Mouse (Mus musculus): Measurements from ENCODE around the gene Dlx6.
A peak's percentile ranks its signal among the peaks of the same experiment; 100 is the strongest.

Dlx6 gene

DNA sequence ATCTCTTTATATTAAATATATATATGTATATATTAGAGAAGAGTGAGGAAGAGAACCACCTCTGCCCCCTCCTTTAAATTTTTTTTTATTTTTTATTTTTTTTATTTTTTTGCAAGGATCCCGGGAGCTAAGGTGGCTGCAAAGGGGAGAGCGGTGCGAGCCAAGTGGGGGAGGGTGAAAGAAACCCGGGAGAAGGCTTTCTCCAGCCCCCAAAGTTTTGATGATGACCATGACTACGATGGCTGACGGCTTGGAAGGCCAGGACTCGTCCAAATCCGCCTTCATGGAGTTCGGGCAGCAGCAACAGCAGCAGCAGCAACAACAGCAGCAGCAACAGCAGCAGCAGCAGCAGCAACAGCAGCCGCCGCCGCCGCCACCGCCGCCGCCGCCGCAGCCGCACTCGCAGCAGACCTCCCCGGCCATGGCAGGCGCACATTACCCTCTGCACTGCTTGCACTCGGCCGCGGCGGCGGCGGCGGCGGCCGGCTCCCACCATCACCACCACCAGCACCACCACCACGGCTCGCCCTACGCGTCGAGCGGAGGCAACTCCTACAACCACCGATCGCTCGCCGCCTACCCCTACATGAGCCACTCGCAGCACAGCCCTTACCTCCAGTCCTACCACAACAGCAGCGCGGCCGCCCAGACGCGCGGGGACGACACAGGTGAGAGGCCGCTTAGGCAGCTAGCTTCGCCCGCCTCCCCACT is at the start of gene Dlx6:
TSS of gene Dlx6 (plus strand) at position 175 of the 711 bp plus-strand sequence.
- peak; percentile 4 for DNase-seq

DNA sequence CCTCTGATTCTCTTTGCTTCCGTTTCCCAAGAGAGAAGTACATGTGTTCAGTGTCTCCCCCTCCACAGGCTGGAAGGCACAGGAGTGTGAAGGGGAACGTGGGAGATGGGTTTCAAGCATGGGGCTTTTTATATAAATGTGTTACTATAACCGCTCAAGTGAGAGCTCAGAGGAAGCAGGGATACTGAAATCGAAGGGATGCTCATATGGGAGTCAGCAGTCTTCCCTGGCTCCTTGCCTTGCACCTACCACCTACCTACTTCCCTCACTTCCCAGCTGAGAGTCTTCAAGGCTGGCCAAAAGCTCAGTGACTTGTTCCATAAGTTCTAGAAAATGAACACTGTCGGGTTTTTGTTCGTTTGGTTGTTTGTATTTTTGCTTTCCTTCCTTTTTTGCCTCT is 46.3 kb upstream of the Dlx6 start:
- DNase-seq: no peak

DNA sequence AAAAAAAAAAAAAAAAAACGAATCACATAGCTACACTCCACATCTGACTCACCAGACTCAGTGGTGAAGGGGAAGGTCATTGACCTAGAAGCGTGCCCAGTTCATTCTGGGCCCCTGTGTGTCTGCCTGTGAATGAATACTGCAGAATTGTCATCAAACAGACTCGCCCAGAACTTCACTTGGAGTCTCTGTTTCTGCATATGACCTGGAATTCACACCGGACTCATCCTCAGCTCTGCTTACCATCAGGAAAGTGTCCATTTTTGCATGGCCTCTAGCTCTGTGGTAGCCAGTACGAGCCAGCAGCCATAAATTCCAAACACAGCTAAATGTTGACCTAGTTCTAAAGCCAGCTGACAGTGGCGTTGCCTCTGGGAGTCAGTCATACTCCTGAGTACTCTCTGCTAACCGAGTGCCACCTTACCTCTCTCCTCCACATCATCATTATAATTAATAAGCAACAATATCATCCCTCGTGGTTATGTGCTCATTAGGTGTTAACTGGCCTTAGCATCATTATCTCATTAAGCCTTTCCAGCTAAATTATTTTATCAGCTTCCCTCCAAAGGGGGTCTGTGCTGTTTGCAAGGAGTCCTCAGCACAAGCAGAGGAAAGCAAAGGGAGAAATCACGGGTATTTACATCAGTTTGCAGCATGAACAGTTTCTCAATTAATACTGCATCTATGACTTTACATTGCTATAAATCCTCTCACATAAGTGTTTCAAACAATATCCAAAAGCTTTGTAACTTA is 44.9 kb upstream of the Dlx6 start:
- DNase-seq: no peak

DNA sequence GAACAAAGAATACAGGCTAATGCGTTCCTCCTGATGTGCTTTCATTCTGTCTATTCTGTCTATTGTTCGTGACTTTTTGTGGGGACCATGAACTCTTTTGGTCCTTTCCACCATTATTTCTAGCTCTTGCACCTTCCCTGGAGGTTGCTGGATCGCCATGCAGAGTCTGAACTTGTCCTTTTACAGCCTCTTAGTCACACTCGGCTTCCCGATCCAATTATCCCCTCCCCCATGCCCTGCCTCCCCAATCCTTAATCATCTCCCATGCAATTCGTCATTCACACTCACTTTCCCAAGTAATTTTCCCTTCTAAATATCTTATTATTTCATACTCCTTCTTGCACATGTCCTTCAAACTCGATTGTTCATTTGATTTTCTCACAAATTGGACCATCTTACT is 44.0 kb upstream of the Dlx6 start:
- no peak for DNase-seq

DNA sequence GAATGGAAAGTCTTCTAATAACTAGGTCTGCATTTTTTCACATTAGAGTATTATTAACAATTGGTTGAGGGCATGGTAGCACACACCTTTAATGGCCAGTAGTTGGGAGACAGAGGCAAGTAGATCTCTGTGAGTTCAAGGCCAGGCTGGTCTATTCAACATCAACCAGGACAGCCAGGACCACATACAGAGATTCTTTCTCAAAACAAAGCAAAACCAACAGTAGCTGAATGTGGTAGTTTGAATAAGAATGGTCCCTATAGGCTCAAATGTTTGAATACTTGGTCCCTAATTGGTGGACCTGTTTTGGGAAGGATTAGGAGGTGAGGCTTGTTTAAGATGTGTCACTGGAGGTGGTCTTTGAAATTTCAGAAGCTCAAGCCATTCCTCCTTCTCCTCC is 37.8 kb upstream of the Dlx6 start:
- DNase-seq: no peak

DNA sequence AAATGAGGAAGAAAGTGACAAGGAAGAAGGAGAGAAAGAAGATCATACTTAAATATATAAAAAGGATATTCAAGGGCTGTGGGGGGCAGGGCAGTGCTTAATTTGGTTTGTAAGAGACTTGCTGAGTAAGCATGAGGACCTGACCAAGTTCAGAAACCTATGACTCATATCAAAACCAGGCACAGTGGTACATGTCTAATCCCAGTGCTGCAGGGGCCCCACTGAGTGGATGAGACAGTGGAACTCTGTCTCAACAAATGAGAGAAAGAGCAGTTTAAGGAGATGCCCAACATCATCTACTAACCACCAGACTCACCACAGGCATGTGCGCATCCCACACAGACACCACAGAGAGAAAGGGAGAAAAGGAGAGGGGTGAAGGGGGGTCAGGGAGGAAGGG is 36.3 kb upstream of the Dlx6 start:
- no peak for DNase-seq

DNA sequence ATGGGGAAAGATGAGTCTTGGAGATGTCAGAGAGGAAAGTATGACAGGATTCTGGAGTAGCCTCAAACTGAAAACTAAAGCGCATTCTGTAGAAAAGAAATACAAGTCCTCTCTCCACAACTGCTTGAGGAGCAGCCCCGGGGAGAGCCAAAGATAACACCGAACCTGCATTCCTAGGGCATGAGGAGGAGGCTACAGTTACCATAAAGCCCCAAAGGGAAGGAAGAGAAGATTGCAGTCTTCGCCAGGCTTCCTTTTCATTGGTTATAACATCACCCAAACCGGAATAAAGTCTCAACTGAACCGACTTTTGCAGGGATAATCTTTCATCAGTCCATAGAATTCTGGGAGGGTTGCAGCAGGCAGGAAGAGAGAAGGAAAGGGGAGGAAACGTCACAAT is 32.7 kb upstream of the Dlx6 start:
- DNase-seq: no peak

DNA sequence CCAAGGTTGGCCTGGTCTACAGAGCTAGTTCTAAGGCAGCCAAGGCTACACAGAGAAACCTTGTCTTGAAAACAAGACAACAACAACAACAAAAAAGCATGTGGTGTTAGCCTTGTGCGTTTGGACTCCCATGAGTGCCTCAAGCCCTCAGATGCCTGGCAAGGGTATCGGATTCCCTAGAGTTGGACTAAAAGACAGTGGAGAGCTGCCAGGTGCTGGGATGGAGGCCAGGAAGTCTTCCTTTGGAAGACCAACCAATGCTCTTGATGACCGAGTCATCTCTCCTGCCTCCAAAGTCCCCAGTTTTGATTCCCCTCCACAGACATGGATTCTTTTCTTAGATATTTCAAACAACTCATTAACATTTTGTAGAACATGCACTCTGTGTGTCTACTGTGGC is 29.8 kb upstream of the Dlx6 start:
- DNase-seq: no peak

DNA sequence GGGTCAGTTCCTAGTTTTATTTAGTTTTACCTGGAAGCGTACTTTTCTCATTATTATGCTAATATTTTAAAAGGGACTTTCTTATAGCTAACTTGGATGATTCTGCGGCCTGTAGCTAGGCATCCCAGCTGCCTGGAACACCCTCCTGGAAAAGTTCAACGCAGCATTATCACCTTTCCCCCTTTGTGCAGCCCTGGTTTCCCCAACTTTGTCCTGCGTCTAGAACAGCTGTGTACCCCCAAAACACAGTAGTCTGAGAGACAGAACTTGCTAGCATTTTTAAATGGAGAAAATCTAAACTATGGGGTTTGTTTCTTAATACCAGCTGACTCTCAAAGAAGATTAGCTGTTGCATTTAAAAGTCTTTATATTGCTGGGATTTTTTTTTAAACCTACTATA is 14.6 kb upstream of the Dlx6 start:
- no peak for DNase-seq

DNA sequence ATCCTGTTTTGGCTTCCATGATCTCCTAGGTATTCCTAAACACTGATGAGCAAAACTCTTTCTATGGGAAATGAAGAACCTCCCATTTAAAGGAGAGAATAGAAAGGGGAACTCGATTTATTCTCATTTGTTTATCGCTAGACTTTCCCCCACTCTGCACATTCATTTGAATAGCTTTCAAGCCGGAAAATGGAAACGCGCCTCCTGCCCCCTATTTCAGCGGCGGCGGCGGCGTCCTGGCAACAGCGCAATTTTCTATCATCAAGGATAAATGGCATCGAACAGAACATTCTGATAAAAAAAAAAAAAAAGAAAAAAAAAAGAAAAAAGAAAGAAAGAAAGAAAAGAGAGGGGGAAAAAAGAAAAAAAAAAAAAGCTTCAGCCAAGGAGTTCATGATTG is 13.4 kb upstream of the Dlx6 start:
- no peak for DNase-seq

DNA sequence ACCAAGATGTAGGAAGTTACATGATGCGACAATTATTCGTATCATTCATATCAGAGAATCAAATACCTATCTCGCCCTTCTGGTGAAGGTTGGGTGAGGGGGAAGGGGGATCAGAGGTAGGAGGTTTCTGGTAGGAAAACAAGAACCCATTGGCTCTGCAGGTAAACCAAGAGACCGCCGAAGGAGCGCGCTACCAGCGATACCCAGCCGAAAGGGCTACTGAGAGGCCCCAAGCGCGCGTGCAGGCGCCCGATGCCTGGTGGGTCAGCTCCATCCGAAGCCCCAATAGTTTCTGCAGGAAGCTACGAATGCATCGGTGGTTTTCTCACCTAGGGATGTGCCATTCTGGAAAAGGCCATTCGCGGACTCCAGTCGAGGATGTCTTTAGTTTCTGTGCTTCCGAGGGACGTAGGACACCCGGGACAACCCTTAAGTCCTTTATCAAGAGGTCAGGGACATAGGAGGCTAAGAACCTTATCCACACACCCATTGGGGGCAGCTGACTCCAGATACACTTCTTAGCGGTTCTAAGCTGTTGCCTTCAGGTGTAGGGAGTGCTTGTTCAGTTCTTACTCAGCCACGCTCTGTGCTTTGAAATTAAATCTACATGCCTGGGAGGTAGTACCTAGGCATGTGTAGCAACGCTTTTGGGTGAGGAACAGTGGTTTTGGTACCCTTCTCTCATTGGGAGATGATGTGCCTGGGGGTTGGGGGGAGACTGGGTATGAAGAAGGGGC is 12.6 kb upstream of the Dlx6 start:
- DNase-seq: no peak

DNA sequence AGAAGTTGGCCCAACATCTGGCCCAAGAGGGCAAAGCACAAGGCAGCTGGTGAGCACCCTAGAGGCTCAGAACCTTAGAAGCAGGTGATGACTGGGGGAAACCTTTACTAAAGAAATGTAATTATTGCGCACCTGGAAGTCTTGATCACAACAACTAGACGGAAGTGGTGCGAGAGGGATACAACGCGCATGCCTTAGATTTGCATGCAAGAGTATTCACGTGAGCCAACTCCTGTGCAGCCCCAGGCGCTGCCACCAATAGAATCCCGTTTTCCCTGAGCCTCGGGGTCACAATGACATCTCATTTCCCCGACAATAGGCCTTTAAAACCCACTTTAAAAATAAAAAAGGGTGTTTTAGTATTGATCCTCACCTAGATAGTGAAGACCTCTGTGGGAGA is 12.0 kb upstream of the Dlx6 start:
- DNase-seq: no peak

DNA sequence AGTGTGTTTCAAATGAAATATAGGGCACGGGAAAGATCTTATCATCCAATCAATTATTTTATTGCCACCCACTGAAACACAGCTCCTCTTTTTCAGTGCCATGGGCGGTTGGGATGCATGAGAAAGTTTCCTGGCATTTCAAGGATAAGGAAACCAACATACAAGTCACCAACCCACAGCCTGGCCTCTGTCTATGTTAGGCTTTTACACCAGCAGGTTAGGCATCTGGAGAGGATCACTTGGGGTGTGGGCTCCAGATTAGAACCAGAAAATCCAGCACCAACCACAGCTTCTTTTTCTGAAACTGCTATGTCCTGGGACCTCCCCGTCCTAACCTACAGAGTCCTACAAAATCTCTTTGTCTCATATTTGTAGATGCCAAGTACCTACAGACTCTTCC is 10.2 kb upstream of the Dlx6 start:
- DNase-seq: no peak

DNA sequence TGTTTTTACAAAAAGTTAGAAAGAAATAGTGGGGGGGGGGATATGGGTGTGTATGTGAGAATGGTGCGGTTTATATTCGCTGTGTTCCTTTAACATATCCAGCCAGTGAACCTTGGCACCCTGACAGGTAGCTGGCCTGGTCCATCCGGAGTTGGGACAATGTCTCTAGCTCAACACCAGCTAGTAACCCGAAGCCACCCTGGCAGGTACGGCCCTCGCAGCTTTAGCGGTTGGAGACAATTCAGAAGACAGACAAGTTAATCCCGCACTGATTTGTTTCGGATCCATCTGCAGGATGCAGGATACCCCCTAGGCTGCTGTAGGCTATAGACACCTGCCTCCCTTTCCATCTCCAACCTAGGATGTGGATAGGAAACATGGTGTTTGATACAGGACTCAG is 9.0 kb upstream of the Dlx6 start:
- no peak for DNase-seq

DNA sequence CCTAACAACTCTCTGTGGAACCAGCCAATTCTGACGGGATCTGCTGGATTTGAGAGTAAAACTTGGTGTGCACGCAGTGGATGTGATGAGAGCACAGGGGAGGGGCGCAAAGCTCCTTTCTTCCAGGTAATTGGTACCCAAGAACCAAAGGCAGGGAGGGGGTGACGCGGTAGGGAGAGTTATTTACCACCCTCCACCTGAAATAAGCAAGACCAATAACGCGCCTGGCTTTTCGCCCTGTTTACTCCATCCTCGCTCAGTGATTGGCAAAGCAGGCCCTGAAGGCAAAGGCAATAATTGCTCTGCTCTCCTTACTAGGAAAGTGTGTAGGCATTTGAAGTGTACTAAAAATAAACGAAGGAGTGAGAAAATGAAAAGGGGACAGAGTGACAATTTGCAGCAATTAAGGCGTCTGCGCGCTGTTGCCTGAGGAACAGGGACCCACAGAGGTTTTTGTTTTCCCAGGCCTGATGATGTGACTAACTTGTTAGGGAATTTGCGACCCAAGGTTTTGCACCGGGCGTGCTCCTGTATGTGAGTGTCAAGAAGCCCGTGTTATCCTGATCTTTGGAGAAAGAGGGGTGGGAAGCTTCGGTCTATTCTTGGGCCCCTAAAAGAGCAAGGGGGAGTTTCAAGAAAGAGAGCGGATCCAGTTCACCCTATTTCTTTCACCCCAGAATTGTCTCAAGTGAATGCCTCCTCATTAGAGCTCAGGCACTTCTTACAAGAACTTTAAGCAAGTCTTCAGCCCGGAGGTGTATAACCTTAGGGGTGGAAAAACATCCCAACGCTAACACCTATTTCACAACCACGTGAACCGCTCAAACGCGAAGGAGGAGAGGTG is 8.0 kb upstream of the Dlx6 start:
- no peak for DNase-seq

DNA sequence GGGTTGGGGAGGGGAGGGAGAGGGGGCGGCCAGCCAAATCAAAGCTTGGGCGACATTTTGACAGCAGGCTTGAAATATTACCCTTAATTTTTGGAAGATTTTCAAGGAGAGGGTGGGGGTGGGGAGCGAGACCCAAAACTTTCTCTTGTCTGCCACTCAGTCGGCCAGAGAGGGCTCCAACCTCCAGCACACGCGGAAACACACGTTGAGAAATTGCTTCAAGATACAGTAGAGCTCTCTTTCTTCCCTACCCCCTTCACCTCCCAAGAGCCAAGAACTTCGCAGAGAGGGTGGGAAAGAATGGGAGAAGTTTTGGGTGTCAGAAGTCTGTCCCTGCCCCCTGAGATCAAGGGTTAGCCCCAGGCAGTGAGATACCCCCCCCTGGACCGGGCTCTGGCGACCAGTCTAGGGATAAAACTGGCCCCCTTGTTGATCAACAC is 7.4 kb upstream of the Dlx6 start:
- no peak for DNase-seq

DNA sequence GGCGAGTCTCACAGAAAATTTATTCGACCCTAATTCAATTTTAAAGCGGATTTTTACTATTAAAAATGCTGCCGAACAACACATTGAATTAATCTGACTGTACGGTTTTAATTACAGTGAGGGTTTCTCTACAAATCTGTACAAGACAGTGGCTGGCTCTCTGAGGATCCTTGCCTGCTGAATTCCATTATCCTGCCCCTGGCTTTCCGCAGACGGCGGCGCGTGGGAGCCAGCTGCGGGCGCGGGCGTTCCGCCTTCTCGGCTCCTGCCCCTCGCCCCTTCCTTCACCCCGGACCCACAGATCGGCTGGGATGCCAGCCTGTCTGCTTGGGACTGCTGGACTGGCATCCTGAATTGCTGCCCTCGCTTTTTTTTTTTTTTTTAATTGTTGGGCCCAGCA is 6.8 kb upstream of the Dlx6 start:
- no peak for DNase-seq

DNA sequence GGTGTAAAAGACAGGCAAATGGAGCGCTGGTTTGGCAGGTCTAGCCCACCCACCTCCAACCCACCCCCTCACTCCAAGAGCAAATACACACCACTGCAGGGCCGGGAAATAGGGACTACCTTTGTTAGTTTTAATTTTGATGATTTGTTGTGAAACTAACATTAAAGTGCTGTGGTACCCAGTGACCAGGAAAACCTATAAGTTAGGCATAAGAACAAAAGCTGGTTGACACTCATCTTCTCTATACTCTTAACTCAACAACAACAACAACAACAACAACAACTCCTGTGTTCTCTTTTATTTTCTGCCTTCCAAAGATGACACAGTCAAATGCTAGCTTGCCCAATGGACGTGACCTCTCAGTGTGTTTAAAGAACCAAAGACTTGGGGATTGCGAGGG is 6.3 kb upstream of the Dlx6 start:
- no peak for DNase-seq

DNA sequence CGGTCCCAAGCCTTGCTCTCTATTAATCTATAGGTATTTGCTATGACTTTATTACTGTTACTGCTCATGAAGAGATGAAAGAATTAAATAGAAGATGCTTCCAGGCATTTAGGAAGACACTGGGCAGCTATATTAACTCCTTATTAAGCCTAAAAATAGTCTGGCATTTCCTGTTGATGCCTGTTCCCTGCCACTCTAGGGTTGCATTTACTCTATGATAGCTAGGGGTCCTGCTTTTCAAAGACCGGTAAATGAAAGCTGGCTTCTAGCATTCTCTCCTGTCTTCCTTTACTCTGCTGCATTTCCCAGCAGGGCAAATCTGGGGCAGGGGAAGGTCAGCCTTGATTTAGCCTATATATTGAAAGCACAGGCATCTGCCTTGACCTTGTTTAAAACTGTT is 5.4 kb upstream of the Dlx6 start:
- no peak for DNase-seq

DNA sequence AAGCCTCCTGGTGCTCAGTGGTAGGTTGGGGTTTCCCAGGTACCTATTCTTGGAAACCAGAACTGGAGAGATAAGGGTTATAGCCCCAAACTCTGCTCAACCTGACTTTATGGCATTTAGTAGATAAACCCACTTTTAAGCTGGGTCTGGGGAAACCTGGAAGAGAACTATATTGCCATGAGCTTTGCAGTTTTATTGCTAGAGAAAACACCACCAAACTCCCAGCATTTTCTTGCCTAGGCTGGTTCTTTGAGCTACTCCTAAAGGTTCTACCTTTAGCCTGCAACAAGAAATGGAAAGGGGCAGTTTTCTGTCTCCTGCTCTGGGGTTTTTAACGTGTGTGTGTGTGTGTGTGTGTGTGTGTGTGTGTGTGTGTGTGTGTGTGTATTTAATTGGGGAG is 4.6 kb upstream of the Dlx6 start:
- no peak for DNase-seq

DNA sequence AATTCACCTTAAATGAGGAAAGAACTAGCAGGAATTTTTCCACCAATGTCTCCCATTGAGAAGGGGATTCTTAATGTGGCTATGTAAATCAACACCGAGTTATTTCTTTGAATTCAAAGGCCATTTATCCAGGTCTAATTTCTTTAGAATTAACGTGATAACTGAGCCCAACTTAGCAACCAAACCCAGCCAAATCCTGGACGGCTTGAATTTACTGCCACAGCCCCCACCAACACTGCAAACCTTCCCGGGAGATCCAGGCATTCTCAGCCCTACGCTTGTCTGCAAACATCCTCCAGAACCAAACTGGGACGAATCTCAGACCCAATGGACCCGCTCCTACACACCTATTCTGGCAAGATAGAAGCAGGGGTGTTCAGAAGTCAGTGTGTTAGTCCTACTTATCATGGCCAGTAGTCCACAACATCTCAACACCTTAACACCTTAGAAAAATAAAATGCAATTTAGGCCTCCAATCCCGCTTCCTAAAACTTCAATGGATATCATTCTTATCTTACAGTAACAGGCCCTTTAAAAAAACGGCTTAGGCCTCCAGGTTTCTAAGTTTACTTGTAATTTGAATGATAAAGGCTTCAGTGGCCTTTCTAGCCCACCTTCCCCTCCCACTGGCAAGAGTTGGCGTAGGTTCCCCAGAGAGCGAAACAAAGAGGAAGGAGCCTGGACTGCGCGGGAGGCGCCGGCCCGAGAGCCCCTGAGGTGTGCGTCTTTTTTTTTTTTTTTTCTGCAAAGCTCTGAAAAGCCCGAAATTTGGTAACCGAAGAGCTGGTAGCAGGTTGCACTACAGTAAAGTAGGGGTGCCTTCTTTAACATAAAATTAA is 3.8 kb upstream of the Dlx6 start:
- no peak for DNase-seq

DNA sequence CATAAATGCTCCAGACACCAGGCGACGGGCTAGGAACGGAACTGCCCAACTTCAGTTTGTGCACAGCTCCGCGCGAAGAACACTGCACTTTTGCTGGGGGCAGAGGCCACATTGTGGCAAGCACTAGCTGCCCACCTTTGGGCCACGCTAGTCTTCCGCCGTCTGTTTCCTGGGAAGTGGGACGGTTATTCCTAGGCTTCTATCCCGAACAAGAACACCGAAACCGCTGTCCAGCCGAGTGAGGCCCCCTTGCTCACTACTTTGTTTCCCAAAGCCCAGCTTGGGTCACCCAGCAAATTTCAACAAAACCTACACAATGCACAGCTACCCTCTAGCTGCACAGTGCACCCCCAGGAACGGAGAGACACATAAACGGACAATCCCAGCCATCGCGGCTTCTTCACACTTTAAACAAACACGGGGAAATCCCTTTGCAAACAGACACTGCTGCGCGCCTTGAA is 3.2 kb upstream of the Dlx6 start:
- DNase-seq: no peak
